Mouse (Mus musculus): Measurements from ENCODE around the gene Trank1.

The Trank1 gene

DNA sequence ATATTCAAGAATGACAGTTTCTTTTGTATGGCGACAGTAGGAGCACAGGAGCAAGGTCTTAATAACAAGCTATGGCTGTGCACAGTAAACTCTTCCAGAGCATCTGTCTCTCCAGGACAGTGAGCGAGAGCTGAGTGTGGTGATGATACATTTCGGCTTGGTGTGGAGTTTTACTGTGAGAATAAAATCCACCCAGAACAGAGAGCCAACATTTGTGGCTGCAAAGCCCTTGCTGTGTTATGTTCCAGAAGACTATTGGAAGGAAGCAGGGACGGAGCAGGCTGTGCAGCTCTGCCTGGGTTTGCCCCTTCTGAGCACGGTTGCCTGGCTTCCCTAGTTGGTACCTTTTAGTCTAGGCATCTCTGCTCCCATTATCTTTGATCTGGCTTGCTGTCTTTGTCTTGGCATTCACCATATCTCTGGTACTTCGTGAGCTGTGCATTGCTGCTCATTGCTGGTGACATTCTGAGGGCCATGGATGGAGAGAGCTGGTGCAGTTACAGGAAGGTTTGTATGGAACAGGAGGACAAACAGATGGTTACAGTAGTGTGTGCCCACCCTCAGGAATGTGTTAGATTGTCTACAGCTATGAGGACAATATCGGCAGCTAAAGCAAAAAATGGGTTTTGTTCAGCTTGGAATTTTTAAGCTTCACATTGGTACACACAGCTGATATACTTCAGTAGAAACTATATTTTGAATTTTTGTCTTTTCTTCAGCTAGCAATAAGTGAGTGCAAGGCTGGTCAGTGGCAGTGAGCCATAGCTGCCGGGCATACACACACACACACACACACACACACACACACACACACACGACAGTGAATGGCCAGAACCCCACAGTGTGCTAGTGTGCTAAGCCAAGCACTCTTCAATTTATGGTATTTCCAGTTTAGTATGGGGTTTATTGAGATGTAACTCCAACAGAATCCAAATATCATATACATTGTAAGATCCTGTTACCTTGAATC, 69.8 kb downstream of the Trank1 start:
- no peak for DNase-seq (ENCODE audit: low spot score)

DNA sequence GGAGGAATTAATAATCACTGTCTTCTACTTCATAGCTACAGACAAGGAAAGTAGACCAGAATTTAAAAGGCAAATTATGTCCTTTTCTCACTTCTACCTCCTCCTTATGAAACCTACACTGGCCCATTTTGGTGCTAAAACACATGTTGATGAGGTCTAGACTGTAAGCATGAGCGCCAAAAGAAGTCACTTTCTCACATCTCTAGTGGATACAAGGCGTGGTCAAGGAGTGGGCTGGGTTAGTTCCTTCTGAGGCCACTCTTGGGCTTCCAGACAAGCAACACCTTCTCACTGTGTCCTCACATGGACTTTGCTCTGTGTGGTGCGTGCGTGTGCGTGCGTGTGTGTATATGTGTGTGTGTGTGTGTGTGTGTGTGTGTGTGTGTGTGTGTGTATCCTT, 70.9 kb downstream of the Trank1 start:
- DNase-seq (ENCODE audit: low spot score) = no peak

- no peak for DNase-seq (ENCODE audit: low spot score)
Measured at GRCm38 (mm10) chr9:111383046-111383445, 71.5 kb downstream of the Trank1 start.

GRCm38 (mm10) chr9:111383756-111384155, 72.2 kb downstream of the Trank1 start:
- no peak for DNase-seq (ENCODE audit: low spot score)

DNA sequence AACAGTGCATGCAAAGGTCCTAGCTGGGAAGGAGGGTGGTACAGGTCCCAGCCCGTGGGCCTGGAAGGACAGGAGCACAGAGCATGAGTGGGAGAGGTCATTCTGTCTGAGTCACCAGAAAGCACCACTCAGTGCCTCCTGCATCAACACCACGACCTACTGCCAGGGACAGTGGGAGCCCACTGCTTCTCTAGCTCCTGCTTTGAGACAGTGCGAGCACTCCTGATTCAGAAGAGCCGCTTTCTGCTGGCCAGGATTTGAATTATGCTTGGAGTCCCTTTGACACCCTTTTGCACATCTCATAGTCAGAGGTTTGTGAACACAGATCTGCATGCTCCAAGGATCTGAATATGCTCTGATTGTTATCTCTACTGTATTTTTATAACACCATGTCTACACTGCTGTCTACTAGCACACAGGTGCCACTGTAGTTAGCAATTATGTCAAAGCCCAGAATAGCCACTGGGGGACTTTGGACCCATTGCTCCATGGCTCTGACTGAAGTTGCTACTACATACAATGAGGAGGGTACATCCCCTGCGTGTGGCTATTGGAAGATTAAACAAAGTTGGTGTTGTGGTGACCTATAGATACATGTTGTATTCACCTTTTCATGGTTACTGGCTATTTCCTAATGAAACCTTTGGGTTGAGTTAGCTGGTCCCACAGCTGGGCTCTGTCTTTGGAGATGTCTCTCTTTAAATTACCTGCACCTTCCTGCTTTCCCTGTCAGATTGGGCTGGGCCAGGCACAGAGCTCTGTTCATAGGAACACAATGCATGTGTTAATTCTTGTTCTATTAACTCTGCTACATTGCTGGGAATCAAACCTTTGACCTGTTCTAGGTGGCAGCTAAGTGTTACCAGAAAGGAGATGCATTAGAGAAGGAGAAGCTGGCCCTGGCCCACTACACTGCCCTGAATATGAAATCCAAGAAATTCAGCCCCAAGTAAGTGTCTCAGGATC, 74.3 kb downstream of the Trank1 start:
- no peak for DNase-seq (ENCODE audit: low spot score)

DNA sequence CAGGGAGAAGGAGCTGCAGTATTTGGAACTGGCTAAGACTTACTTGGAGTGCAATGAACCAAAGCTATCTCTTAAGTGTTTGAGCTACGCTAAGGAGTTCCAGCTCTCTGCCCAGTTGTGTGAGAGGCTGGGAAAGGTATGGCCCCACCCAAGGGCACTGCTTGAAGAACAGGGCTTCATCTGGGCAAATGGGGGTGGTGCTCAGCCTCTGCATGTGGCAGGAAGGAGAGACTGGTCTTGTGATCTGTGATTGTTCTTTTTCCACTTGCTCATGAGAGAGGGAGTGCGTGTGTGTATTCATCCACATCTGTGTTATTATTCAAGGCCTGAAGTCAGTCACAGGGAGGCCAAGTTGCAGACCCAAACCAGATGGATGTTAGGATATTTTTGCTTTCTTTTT, 75.0 kb downstream of the Trank1 start:
- no peak for DNase-seq (ENCODE audit: low spot score)

DNA sequence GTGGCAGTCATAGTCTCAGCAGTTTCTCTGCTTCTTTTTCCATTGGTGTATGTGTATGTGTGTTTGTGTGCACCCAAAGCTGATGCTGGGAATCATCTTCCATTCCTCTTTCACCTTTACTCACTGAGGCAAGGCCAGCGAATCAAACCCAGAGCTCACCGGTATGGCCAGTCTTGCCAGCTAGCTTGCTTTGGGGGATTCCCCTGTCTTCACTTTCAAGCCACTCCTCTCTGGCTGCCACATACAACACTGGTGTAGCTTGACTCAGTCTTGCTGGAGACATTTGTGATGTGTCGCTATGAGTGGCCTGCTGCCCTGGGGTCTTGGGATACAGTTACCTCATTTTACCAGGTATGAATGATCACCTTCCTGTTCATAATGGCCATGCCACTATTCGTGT, 76.0 kb downstream of the Trank1 start:
- DNase-seq (ENCODE audit: low spot score) = no peak

DNA sequence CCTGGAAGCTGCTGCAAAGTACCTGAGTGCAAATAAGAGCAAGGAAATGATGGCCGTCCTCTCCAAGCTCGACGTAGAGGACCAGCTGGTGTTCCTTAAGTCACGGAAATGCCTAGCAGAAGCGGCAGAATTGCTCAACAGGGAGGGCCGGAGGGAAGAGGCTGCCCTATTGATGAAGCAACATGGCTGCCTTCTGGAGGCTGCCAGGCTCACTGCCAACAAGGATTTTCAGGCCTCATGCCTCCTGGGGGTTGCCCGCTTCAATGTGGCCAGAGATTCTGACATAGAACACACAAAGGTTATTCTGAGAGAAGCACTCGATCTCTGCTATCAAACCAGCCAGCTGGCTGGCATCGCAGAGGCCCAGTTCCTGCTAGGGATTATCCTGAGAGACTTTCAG, 78.5 kb downstream of the Trank1 start:
- no peak for DNase-seq (ENCODE audit: low spot score)

GRCm38 (mm10) chr9:111391036-111391435, 79.5 kb downstream of the Trank1 start:
- DNase-seq (ENCODE audit: low spot score) = no peak

DNA sequence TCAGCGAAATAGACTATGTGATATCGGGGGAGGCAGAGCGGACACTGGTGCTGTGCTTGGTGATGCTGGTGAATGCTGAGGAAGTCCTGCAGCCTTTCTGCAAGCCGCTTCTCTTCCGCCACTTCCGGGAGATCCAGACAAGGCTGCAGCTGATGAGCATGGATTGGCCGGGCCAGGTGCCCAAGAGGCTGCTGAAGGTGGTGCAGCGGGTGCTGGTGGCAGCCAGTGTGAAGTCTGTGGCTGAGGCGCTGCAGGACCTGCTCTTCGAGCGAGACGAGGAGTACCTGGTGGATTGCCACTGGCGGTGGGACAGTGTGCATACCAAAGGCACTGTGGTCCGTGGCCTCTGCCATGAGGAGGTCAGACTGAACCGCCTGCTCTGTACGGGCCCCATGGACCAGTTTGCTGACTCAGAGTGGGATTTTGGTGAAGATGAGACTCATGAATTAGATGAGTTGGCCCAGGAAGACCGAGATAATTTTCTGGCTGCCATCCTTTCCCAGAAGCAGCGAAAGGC, 80.4 kb downstream of the Trank1 start:
- no peak for DNase-seq (ENCODE audit: low spot score)

GRCm38 (mm10) chr9:111395265-111395664, 83.7 kb downstream of the Trank1 start:
- no peak for DNase-seq (ENCODE audit: low spot score)

DNA sequence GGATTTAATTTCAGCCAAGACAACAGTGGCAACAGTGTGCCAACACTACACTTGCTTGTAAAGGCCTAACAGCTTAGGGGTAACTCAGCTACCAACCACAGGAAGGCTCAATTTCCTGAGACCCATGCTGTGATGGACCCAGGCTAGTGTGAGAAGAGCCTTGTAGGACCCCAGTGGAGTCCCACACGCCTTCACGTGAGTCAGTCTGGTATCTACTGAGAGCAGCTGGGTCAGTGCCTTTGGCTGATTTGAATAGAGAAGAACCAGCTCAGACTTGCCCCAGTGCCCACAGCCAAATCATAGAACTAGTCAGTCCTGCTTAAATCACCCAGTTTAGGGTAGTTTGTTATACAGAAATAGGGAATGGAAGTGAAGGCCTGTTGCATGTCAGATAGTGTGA, 86.5 kb downstream of the Trank1 start:
- no peak for DNase-seq (ENCODE audit: low spot score)

GRCm38 (mm10) chr9:111400089-111400488, 88.5 kb downstream of the Trank1 start:
- no peak for DNase-seq (ENCODE audit: low spot score)

DNA sequence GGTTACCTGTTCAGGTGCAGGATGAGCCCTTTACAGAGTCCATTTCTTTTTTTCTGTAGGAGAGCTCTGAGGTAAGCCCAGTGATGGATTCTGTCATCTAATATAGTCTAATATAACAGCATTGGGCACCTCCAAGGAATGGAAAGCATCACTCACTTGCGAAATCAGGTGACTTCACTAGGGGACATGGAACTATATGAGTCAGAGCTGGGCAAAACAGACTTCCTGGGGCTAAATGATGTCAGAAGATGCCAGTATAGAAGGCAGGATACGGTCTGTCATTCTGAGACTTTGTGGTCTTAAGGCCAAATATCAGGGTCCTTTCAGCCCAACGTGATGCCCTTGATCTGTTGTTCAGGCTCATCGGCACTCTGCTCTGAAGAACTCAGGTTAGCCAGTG, 91.6 kb downstream of the Trank1 start:
- no peak for DNase-seq (ENCODE audit: low spot score)

- DNase-seq (ENCODE audit: low spot score) = no peak
Measured at GRCm38 (mm10) chr9:111404346-111405079, 93.0 kb downstream of the Trank1 start.

- no peak for DNase-seq (ENCODE audit: low spot score)
Measured at GRCm38 (mm10) chr9:111405080-111405428, 93.5 kb downstream of the Trank1 start.

GRCm38 (mm10) chr9:111408012-111408411, 96.5 kb downstream of the Trank1 start:
- DNase-seq (ENCODE audit: low spot score) = no peak

DNA sequence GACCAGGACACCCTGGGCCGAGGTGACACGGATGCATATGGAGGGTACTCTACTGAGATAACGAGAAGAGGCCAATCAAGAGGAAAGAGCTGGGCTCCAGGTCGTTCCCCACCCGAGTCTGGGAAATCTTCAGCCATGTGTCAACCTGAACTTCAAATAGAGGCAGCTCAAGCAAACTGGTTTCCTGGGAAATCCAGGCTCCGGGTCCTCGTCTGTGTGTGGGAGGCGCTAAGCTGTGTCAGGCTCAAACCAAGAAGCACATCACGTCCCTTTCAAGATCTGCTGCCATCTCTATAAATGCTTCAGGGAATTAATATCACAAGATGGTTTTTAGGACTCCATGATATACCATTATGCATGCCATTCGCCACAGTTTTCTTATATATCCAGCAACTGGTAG, 96.9 kb downstream of the Trank1 start:
- no peak for DNase-seq (ENCODE audit: low spot score)

DNA sequence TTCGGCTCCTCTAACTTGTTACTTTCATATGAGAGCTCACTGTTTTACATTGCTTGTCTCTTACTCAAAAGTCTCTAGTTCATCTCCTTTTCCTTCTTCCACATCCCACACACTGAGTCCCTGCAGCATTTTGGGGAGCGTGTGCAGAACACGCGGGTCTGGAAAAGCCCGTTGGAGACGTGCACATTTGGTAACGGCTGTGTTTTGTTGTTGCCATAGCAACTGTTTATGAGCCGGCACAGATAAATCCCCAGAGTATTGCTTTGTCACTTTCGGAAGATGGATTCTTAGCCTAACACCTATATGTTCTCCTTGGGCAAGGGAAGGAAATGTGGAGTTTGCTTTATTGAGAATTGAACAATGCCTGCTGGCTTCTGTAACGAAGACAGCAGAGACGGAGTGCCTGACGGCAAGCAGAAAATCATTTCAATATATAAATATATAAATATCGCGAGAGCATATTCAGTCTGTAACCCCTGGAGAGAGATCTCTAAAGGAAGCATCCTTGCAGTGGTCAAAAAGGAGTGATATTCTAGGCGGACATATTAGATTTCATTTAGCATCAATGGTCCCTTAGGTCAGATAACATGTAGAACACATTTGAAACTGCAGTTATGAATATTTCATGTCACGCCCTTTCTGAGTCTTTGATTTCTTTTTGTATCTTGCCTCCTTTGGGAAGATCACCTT, 101.1 kb downstream of the Trank1 start:
- no peak for DNase-seq (ENCODE audit: low spot score)

DNA sequence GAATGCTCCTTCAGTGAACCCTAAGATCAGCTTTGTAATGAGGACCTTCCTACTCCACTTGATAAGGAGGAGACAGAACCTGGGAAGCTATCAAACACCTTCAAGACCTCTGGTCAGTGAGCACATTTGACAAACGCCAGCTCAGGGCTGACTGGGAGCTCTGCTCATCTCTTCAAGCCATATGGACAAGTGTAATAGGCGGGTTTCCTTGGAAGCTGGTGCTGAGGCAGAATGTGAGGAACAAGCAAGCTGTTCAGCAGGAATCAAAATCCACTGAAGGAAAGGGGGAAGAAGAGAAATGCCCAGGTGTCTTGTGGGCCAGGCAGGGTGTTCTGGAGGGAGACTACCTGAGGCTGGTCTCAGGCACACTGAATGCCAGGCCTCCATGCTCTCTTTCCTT, 110.3 kb downstream of the Trank1 start:
- DNase-seq (ENCODE audit: low spot score) = no peak

- DNase-seq (ENCODE audit: low spot score) = no peak
Measured at GRCm38 (mm10) chr9:111422567-111422966, 111.0 kb downstream of the Trank1 start.

Measured in urinary bladder, postnatal 10 days (tissue).